Mouse (Mus musculus): ENCODE data around the gene Nectin1. TPM values are rescaled to one million over a fixed set of nuclear protein-coding genes. Genes with fewer than 3 reads are reported as not detected.

Gene Nectin1
- polyA plus RNA-seq, 1 experiment, result 13.8 TPM

DNA sequence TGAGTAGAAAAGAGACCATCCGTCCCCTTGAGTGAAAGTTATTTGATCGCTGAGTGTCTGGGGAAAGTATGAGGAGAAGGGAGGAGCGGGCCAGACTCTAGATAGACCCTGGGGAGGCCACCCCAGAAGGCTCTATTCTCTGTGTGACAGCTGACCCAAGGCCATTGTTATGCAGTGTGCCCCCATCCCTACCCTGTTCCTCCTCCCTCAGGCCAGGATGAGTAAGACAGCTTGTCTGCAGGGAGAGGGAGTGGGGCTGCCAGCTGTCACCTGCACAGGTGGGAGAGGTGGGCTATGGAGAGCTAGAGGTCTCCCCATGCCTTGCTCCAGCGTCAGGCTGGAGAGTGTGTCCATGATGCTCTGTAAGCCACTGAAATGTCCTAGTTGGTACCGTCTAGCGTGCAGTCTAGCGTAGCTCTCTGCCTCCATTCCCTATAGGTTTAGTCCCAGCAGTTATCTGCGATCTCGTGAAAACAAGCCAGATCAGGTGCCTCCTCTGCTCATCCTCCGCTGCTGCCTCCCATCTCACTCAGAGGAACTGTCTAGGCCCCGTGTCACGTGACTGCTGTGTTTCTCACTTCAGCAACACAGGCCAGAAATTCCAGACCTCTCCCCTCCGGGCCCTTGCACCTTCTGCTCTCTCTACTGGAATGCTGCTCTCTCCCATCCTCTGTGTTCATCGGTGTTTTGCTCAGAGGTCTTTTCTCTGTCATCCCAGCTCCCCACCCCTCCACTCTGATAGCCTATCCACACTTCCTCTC is 21.8 kb downstream of the Nectin1 start:
- no peak for DNase-seq (ENCODE audit: low spot score)

DNA sequence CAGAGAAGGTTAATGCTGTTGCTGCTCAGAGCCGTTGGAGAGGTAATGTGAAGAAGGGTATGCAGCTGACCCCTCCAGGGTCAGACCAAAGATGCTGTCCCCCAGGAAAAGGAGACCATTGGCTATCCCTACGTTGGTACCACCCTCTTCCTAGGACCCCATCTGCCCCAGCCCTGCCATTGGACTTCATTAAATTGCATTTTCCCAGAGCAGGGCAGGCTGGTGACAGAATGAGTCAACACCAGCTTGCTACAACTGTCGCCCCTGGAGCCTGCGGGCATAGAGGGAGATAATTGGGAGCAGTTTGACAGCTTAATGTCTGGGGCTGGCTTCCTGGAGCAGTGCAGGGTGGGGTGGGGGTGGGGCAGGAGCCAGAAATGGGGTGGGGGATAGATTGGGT is 25.0 kb downstream of the Nectin1 start:
- no peak for DNase-seq (ENCODE audit: low spot score)

DNA sequence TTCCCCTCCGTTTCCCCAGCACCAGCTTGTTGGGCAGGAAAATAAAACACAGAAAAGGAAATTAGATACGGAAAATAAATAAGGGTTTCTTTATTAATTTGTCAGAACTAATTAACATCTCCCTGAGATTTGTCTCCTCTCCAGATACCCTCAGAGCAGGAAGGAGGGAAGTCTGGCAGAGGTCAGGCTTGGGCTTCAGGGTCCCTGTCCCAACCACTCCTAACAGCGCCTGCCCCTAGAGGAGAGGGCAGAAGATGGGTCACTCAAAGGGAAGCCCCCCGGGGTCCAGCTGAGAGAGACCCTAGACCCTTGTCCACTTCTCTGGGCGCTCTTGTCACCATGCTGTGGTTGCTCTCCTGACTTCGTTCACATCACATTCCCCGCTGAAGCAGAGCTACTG is 25.4 kb downstream of the Nectin1 start:
- DNase-seq (ENCODE audit: low spot score), result no peak

DNA sequence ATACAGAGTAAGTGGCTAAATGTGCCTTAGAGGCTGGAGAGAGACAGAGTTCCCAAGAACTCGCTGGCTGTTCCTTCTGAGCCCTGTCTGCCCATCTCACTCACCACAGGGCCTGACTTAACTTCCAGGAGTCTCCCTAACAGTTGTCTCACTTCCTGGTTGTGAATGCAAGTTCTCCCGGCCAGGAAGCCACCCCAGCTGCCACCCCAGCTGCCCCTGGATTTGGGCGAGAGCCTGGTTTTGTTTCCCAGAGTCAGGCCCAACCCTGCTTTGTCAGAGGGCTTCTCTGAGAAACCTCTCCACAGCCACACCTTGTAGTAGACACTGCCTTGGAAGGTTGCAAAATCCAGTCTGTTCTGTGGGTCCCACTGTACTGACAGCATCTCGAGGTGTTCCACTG is 26.2 kb downstream of the Nectin1 start:
- DNase-seq (ENCODE audit: low spot score), result no peak

DNA sequence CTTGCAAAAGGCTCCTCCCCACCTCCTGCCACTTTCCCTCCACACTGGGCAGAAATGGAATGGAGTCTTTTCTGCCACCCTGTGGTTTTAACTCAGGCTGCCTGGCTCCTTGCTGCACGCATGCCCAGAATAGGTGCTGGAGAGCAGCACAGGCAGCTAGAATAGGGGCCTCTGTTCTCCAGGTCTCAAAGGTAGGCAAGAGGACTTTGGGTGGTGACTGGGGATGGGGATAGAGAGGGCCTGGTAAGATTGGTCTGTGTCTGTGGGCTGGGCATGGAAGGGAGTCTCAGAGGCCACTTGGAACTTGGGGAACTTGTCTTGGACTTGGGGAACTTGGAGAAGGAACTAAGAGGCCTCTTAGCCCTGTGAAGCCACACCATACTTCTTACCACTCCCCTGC is 27.3 kb downstream of the Nectin1 start:
- DNase-seq (ENCODE audit: low spot score), result no peak

DNA sequence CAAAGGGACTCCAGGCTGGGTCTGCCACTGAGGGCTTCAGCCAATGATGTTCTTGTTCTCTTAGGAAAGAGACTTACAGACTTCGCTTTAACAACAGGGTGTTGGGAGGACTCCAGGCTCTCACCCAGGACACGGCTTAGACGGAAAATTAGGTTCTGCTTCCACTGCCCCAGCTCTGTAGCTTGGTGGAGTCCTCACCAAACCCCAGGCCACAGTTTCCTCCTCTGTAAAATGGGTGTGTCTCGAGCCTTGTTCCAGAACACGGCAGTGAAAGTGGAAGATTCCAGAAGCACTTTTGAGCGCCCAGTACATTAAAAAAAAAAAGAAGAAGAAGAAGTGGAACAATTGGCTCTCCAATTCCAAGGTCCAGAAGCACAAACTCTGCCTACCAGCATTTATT is 28.7 kb downstream of the Nectin1 start:
- DNase-seq (ENCODE audit: low spot score), result no peak

DNA sequence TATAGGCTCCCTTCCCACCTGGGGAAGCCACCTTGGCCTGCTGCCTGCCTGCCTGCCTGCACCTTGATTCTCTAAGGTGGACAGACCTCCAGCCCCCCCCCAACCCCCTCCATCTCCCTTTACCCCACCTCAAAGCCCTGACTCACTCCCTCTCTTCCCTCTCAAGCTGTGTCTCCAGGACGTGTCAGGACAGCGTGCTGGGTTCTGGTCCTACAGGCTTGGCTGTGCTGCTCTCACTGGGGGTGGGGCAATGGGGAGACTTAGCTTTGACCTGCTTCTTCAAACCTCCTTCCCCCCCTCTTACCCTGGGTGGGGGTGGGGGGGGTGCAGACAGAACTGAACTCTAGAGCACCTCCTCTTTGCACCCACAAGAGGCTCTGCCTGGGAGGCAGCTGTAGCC is 29.7 kb downstream of the Nectin1 start:
- DNase-seq (ENCODE audit: low spot score), result no peak

DNA sequence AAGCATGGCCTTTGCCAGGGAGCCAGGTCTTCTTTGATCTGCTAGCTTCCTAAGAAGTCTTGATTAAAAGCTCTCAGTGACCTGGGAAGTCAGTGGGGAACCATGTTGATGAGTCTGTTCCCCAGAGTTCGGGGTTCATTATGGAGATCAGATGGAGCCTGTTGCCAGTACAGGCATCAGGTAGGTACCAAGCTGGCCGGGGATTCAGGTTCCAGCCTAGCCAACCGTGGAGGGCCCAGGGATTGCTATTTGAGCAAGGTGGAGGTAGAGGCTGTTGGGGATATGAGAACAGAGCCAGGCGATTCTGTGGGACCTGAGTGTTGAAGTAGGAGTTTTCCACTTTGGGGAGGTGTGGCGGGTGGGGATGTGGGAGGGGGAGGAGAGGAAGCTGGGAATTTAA is 30.6 kb downstream of the Nectin1 start:
- DNase-seq (ENCODE audit: low spot score), result no peak

DNA sequence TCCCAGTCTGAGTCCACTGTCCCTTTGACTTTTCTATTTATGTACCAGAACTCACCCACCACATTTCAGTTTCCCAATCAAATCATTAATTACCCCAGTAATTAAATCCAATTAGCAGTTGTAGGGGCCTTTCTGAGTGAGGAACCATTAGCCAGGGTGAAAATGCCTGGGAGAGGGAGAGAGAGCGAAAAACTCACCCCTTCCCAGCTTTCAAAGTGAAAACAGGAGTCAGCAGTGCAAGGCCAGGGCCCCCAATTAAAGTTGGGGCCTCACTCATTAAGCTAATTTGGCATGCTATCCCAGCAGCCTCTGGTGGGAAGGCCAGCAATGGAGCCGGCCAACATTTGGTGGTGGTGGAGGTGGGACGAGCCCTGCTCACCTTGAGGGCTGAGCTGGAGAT is 32.4 kb downstream of the Nectin1 start:
- DNase-seq (ENCODE audit: low spot score), result no peak

DNA sequence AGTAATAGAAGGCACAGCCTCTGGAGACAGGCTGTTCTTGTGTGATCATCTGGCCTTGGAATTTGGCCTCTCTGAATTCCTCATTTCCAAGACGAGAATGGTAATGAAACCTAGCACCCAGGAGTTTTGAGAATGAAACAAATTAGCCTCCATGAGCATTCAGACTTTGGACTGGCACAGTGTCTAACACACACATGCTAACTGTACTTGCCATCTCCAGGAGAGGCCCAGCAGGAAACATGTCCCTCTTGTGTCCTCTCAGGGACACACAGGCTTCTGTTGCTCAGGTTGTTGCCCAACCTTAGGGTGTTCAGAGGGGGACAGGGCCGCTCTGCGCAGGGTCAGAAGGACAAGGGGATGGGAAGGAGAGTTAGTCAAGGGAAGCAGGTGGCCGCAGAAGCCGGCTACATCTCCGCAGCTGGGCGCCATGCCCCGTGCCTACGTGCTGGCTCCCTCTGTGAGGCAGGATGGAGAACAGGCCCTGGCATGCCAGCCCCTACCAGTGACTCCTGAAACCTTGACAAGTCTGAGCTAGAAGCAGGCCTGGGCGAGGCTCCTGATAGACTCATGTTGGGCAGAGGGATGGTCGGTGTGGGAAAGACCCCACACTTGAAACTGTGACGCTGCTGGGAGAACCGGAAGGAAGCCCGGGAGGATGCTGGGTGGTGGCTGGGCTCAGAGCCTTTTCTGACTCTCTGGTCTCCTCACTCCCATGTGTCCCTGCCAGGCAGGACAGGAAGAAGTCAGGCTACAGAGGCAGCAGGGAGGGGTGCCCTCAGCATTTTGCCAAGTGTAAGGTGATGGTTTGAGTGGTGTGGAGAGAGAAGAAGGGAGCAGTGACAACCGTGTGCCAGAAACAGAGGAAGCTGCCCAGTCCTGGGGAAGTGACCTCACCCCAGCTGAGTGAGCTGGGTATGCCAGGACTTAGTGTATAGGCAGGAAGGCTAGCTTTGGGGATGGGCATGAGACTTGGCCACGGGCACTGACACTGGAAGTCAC is 33.9 kb downstream of the Nectin1 start:
- peak; percentile 59 for DNase-seq (ENCODE audit: low spot score)

DNA sequence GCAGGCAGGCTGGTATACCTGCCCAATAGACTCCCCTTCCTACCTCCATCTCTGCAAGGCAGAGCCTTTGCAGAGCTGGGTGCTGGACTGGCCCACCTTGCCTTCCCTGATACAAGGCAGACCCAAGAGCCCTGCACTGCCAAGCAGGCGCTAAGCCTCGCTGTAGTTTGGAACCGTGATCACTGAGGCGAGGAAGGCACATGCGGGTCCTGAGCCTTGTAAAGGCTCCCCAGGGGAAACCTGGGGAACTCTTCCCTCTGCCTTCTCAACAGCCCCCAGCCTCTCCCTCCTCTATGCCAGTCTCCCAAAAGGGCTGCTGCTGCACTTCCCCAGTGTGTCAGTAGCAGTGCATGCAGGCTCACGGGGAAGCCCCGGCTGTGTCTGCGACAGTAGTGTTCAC is 37.1 kb downstream of the Nectin1 start:
- DNase-seq (ENCODE audit: low spot score), result no peak

DNA sequence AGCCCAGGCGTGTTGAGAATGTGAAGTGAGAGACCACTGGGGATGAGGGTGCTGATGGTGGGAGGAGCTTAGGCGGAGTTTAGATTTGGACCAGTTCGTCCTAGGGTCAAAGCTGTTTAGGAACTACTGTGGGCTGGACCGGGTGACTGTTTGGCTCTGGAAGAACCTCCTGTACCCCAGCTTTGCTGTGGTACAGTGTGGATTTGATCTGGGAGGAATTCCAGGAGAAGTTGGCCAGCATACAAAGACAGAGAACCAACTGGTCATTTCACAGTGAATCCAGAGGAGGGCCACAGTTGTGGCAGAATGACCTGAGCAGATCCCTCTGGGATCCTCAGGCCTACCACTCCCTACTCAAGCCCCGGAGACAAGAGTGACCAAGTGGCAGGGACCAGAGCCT is 38.6 kb downstream of the Nectin1 start:
- no peak for DNase-seq (ENCODE audit: low spot score)

DNA sequence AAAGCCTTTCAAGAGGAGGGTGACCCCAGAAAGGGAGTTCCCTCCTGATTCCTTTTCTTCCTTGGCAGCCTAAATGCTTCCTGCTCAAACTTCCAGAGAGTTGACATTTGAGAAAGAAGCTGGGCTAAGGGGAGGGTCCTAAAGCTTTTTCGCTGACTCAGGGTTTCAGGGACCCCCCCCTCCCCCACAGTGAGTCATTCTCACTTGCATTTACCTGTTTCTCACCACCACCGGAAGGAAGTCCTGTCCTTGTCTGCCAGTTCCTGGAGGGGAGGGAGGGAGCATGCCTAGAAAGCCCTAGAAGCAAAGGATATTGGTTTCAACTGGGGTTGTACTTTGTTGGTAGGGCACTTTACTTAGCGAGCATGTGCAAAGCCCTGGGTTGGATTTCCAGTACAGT is 40.2 kb downstream of the Nectin1 start:
- no peak for DNase-seq (ENCODE audit: low spot score)

DNA sequence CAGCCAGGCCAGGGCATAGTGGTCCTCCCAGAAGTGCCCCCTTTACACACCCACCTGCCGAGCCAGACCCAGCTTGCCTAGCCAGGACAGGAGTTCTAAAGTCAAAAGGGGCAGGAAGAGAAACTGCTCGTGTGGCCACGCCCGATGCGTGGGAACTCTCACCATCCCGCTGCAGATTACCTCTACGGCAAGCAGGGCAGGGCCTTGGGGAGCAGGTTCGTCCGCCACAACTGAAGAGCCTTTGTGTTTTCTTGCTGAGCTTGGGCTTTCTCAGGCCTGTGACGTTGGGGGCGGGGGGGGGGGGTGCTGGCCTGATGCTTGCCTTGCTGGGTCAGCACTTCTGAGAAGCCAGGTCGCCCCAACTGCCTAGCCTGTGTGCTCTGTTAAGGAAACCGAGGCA is 41.1 kb downstream of the Nectin1 start:
- no peak for DNase-seq (ENCODE audit: low spot score)

DNA sequence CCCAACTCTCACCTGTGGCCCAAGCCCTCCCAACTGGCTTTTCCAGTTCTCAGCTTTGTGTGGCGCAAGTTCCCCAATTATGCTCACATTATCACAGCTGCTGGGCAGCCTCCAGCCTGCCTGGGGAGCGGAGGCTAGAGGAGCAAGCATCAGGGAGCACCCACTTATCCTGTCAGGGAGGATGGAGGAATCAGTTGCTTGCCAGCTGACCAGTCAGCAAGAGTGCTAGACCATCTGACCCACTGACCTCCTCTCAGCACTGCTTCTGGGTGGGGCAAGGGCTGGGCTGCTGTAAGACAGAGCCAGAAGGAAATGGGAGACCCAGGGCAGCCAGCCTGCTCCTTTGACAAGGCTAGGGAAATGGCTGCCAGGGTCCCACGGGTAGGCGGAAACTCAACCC is 43.8 kb downstream of the Nectin1 start:
- no peak for DNase-seq (ENCODE audit: low spot score)

DNA sequence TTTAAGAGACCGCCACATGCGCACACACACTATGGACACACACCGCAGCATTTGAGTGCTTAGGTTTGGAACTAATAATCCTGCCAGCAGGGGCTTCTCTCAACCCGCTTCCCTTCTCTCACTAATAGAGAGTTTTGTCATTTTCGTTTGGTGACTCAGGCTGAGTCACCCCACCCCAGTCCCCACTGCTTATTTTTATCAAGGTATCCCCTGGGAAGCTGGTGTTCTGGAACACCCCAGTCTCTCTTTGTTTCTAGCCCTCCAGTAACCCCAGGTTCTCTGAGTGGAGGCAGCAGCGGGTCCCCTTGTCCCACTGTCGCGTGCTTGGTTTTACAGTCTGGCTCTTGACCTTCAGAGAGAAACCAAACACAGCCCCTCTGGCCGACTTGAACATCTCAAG is 48.9 kb downstream of the Nectin1 start:
- no peak for DNase-seq (ENCODE audit: low spot score)

DNA sequence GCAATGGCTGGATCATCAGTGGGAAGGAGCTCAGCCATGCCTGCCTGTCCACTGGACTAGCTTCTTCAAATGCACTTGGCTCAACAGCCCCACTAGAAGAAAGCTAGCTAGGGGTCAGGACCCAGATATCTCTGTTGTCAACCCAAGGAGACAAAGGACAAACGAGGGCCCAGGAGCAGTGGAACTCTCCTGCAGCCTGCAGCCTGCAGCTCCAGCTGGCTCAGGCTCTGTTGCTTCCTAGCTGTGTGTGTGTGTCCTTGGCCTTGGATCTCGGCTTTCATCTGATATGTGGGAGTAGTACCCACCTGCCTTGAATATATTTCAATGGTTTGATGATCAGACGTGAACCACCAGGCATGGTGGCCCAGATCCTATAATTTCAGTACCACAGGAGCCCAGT is 49.6 kb downstream of the Nectin1 start:
- DNase-seq (ENCODE audit: low spot score), result no peak

DNA sequence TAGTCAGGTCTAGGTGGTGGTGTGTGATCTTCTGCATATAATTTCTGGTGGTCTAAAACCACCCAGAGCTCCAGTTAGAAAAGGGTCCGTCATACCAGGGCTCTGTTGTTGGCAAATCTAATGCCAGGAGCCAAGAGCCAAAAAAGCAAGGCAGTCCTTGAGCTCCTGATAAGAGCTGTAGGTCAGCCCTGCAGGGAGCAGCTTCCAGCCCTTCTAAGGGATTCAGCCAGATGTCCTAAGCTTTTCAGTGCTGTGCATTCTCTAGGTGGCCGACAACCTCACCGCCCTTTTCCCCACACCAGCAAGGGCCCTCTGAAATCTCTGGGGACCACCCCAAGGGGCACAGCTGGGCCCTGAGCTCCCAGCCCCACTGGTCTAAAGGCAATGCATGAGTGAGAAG is 52.2 kb downstream of the Nectin1 start:
- DNase-seq (ENCODE audit: low spot score), result peak; percentile 15

DNA sequence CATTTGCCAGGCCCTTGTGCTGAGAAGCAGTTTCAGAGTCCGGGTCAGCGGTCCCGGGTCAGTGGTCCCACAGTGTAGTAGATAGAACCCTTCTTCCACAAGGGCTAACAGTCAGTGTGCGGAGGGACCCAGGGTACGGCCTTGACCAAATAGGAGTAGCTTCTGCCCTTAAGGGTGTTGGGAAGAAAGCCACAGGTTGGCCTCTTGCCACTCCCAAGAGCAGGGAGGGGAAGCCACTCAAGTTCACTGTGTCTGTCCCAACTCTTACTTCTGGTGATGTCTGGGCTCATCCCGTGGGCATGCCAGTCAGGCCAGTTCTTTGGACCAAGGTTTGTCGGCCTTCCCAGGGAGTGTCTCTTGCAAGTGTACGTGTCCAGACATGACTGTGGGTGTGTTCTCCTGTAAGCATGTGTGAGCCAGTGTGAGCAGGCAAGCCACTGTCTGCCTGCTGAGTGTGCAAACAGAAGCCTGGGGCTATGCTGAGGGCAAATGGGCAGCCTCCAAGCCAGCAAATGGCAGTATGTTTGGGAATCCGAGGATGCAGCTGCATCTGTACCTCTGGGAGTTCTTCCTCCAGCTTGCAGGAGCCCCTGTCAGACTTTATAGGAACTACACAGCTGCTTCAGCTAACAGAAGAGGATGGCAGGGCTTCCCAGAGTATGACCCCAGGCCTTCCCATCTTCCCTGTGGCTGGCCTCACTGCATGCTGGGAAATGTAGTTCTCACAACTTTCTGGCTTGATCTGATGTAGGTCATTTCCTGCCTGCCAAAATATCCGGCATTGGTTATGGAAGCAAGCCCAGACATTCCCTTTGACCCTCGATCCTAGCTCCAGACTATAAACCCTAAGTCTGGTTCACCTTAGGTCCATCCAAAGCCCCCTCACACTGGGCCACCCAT is 53.3 kb downstream of the Nectin1 start:
- DNase-seq (ENCODE audit: low spot score), result peak; percentile 49

DNA sequence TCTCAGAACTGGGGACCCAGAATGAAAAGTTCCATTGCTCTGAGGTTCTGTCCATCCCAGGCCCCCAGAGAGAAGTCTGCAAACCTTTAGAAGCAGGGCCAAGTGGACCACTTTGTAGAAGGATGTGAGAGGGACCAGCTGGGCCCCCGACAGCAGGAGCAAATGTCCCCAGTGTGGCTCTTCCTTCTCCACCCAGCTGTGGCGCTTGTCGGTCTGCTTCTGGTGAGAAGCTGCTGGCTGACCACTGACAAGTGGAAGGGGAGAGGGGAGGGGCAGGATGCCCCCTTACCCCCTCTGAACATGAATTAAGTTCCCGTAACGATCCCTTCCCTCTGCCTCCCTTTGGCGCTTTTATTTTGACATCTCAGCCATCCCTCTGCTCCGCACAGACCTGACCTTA is 54.0 kb downstream of the Nectin1 start:
- no peak for DNase-seq (ENCODE audit: low spot score)

DNA sequence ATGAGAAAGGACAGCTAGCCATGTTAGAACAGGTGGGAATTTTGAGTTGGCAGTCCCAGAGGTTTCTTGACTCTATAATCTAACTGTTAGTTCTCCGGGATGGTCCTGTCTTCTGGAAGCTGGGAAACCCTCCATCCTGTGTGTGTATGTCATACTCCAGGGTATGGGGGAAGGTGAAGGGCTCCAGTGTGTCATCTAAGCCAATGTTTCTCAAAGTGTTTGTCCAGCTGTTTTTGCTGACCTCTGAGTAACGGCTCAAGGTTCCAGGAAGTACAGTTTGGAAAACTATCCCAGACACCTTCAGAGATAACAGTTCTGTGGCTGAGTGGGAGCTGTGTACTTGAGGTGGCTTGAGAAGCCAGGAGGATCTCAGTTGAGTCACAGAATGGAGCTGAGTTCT is 56.7 kb downstream of the Nectin1 start:
- no peak for DNase-seq (ENCODE audit: low spot score)

DNA sequence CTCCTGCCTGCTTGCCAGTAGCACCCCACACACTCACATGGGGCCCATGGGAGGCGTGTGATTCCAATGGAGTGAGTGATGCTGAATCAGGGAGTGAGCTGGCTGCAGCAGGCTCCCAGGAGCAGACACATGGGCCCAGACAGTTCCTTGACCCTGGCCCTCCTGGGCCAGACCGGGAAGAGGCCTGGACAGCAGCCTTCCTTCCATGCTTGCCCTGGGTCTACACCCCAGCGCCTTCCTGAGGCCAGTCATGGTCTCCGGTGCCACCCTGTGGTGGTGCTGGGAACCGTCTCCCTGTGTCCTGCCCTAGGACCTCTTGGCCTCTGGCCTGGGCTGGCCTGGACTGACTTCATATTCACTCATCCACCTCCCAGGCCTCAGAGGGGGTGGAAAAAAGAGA is 58.1 kb downstream of the Nectin1 start:
- DNase-seq (ENCODE audit: low spot score), result peak; percentile 64
